Mouse (Mus musculus): ENCODE results near the gene Adh5. TPM values are rescaled to one million over a fixed set of nuclear protein-coding genes. Genes with fewer than 3 reads are reported as not detected.

Gene Adh5
- polyA plus RNA-seq, 1 experiment from 2014 or later: 215 TPM

- 80% methylated on average over 10 of the region's 10 CpGs for WGBS
Observed at GRCm38 (mm10) chr3:138452169-138452568, 9.3 kb downstream of the Adh5 start.

DNA sequence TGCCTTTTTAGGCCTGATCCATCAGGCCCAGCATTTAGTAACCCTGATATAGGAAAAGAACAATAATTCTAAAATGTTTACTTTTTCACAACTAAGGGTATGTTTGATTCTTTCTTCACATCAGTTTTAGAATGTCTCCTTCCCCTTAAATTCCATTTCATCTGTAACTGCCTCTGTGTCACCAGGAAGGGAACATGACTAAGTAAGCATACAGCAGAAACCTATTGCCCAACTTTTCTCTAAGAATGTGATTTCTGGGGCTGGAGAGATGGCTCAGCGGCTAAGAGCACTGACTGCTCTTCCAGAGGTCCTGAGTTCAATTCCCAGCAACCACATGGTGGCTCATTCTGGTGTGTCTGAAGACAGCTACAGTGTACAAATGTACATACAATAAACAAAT is 11.3 kb downstream of the Adh5 start:
- ATAC-seq (ENCODE audit: low read depth): no peak
- H3K9ac ChIP-seq (ENCODE audit: low read length): no peak overlapping the region
- H3K27ac ChIP-seq (ENCODE audit: low read length): no peak overlapping the region
- no peaks in the 10 kb centered on the region for H3K27me3 ChIP-seq (ENCODE audit: control insufficient read depth, insufficient read depth, low read depth, low read length)
- H3K4me2 ChIP-seq (ENCODE audit: low read depth, low read length): no peak overlapping the region
- H3K9me3 ChIP-seq (ENCODE audit: control insufficient read depth, low read length): no peaks in the 10 kb centered on the region
- H3K4me1 ChIP-seq (replicated peaks; ENCODE audit: control insufficient read depth, insufficient read depth, low read length): no peaks in the 10 kb centered on the region
- 90% methylated on average over 1 of the region's 1 CpGs for WGBS
- peaks cover 48% of the 10 kb centered on the region for H3K36me3 ChIP-seq (ENCODE audit: control insufficient read depth, insufficient read depth, low read length)
- H3K4me3 ChIP-seq (ENCODE audit: low read length): no peak overlapping the region

More at GRCm38 (mm10) chr3:138452169-138452568, 9.3 kb downstream of the Adh5 start:
- no peak for ATAC-seq (ENCODE audit: low read depth)
- no peaks in the 10 kb centered on the region for H3K27me3 ChIP-seq (ENCODE audit: control insufficient read depth, insufficient read depth, low read depth, low read length)
- H3K36me3 ChIP-seq (ENCODE audit: control insufficient read depth, insufficient read depth, low read length): peaks cover 50% of the 10 kb centered on the region
- no peaks in the 10 kb centered on the region for H3K4me1 ChIP-seq (replicated peaks; ENCODE audit: control insufficient read depth, insufficient read depth, low read length)
- no peaks in the 10 kb centered on the region for H3K9me3 ChIP-seq (ENCODE audit: control insufficient read depth, low read length)
- H3K4me2 ChIP-seq (ENCODE audit: low read depth, low read length): no peak overlapping the region
- no peak overlapping the region for H3K27ac ChIP-seq (ENCODE audit: low read length)
- H3K4me3 ChIP-seq (ENCODE audit: low read length): no peak overlapping the region
- no peak overlapping the region for H3K9ac ChIP-seq (ENCODE audit: low read length)

GRCm38 (mm10) chr3:138454711-138455435 is 12.0 kb downstream of the Adh5 start:
- no peak overlapping the region for H3K27ac ChIP-seq (ENCODE audit: low read length)
- ATAC-seq (ENCODE audit: low read depth): peak; percentile 41
- no peak overlapping the region for H3K4me3 ChIP-seq (ENCODE audit: low read length)
- H3K27me3 ChIP-seq (ENCODE audit: control insufficient read depth, insufficient read depth, low read depth, low read length): no peaks in the 10 kb centered on the region
- H3K9me3 ChIP-seq (ENCODE audit: control insufficient read depth, low read length): no peaks in the 10 kb centered on the region
- no peak overlapping the region for H3K9ac ChIP-seq (ENCODE audit: low read length)
- no peaks in the 10 kb centered on the region for H3K4me1 ChIP-seq (replicated peaks; ENCODE audit: control insufficient read depth, insufficient read depth, low read length)
- H3K36me3 ChIP-seq (ENCODE audit: control insufficient read depth, insufficient read depth, low read length): peaks cover 54% of the 10 kb centered on the region
- H3K4me2 ChIP-seq (ENCODE audit: low read depth, low read length): no peak overlapping the region
- WGBS: 84% methylated on average over 13 of the region's 13 CpGs

DNA sequence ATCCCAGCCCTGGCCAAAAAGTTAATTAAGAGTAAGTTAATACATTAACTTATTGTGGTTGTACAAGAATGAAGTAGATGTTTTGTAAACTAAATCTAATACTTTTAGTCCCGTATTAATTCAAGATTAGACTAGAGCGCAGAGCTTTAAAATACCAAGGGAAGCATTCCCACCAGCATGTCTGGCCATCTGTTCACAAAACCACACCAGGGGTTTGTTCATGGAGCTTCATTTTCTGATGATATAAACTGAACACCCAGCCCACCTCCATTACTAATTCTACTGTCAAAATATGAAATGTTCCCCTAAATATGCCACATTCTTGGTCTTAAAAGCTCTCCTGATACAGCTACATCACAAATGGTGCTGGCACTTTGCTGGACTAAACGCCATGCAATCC is 15.5 kb downstream of the Adh5 start:
- no peak overlapping the region for H3K27ac ChIP-seq (ENCODE audit: low read length)
- ATAC-seq (ENCODE audit: low read depth): no peak
- no peaks in the 10 kb centered on the region for H3K9me3 ChIP-seq (ENCODE audit: control insufficient read depth, low read length)
- no peak overlapping the region for H3K4me3 ChIP-seq (ENCODE audit: low read length)
- no peak overlapping the region for H3K4me2 ChIP-seq (ENCODE audit: low read depth, low read length)
- no peaks in the 10 kb centered on the region for H3K4me1 ChIP-seq (replicated peaks; ENCODE audit: control insufficient read depth, insufficient read depth, low read length)
- 94% methylated on average over 3 of the region's 3 CpGs for WGBS
- no peaks in the 10 kb centered on the region for H3K27me3 ChIP-seq (ENCODE audit: control insufficient read depth, insufficient read depth, low read depth, low read length)
- no peak overlapping the region for H3K9ac ChIP-seq (ENCODE audit: low read length)
- peaks cover 52% of the 10 kb centered on the region for H3K36me3 ChIP-seq (ENCODE audit: control insufficient read depth, insufficient read depth, low read length)

- ATAC-seq (ENCODE audit: low read depth): no peak
- Histone ChIP-seq H3K27ac (ENCODE audit: low read length) (no peak overlapping the region), H3K4me2 (ENCODE audit: low read depth, low read length) (no peak overlapping the region), H3K4me1 (replicated peaks; ENCODE audit: control insufficient read depth, insufficient read depth, low read length) (no peaks in the 10 kb centered on the region), H3K36me3 (ENCODE audit: control insufficient read depth, insufficient read depth, low read length) (peaks cover 53% of the 10 kb centered on the region), H3K9me3 (ENCODE audit: control insufficient read depth, low read length) (no peaks in the 10 kb centered on the region), H3K9ac (ENCODE audit: low read length) (no peak overlapping the region), H3K27me3 (ENCODE audit: control insufficient read depth, insufficient read depth, low read depth, low read length) (no peaks in the 10 kb centered on the region), H3K4me3 (ENCODE audit: low read length) (no peak overlapping the region)
- WGBS: 78% methylated on average over 13 of the region's 13 CpGs
Observed at GRCm38 (mm10) chr3:138460260-138460659, 17.4 kb downstream of the Adh5 start.

- no peak overlapping the region for H3K4me2 ChIP-seq (ENCODE audit: low read depth, low read length)
- H3K27me3 ChIP-seq (ENCODE audit: control insufficient read depth, insufficient read depth, low read depth, low read length): no peaks in the 10 kb centered on the region
- H3K36me3 ChIP-seq (ENCODE audit: control insufficient read depth, insufficient read depth, low read length): peaks cover 57% of the 10 kb centered on the region
- no peak overlapping the region for H3K27ac ChIP-seq (ENCODE audit: low read length)
- H3K9me3 ChIP-seq (ENCODE audit: control insufficient read depth, low read length): no peaks in the 10 kb centered on the region
- no peak for ATAC-seq (ENCODE audit: low read depth)
- no peak overlapping the region for H3K9ac ChIP-seq (ENCODE audit: low read length)
- H3K4me1 ChIP-seq (replicated peaks; ENCODE audit: control insufficient read depth, insufficient read depth, low read length): no peaks in the 10 kb centered on the region
- H3K4me3 ChIP-seq (ENCODE audit: low read length): no peak overlapping the region
- WGBS: 87% methylated on average over 3 of the region's 3 CpGs
Observed at GRCm38 (mm10) chr3:138461832-138462231, 18.9 kb downstream of the Adh5 start.

DNA sequence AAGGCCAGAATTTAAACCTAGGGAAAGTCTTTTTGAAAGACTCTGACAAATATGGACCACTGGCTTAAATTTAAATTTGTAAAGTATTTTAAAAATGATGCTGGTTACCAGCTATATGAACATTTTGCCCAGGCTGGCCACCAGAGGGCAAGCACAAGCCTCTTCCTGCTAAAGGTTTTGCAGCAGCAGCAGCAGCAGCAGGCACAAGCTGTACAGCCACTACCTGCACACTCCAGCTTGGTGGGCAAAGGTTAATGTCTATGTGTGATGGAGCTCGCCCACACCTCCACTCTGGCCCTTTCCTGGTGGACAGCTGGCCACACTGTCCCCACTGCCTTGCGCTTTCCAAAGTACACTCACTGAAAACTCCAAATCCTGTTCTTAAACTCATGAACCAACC is 20.2 kb downstream of the Adh5 start:
- no peak overlapping the region for H3K4me2 ChIP-seq (ENCODE audit: low read depth, low read length)
- WGBS: 74% methylated on average over 2 of the region's 2 CpGs
- H3K36me3 ChIP-seq (ENCODE audit: control insufficient read depth, insufficient read depth, low read length): peaks cover 52% of the 10 kb centered on the region
- H3K9ac ChIP-seq (ENCODE audit: low read length): no peak overlapping the region
- no peak overlapping the region for H3K27ac ChIP-seq (ENCODE audit: low read length)
- H3K4me1 ChIP-seq (replicated peaks; ENCODE audit: control insufficient read depth, insufficient read depth, low read length): no peaks in the 10 kb centered on the region
- H3K27me3 ChIP-seq (ENCODE audit: control insufficient read depth, insufficient read depth, low read depth, low read length): no peaks in the 10 kb centered on the region
- no peaks in the 10 kb centered on the region for H3K9me3 ChIP-seq (ENCODE audit: control insufficient read depth, low read length)
- H3K4me3 ChIP-seq (ENCODE audit: low read length): no peak overlapping the region
- ATAC-seq (ENCODE audit: low read depth): peak; percentile 52; the same call in 1 of the 2 replicates

- no peak for ATAC-seq (ENCODE audit: low read depth)
- Histone ChIP-seq H3K4me3 (ENCODE audit: low read length) (no peak overlapping the region), H3K36me3 (ENCODE audit: control insufficient read depth, insufficient read depth, low read length) (peaks cover 54% of the 10 kb centered on the region), H3K4me1 (replicated peaks; ENCODE audit: control insufficient read depth, insufficient read depth, low read length) (no peaks in the 10 kb centered on the region), H3K9me3 (ENCODE audit: control insufficient read depth, low read length) (no peaks in the 10 kb centered on the region), H3K27ac (ENCODE audit: low read length) (no peak overlapping the region), H3K4me2 (ENCODE audit: low read depth, low read length) (no peak overlapping the region), H3K27me3 (ENCODE audit: control insufficient read depth, insufficient read depth, low read depth, low read length) (no peaks in the 10 kb centered on the region), H3K9ac (ENCODE audit: low read length) (no peak overlapping the region)
- 72% methylated on average over 6 of the region's 6 CpGs for WGBS
Observed at GRCm38 (mm10) chr3:138463807-138464206, 20.9 kb downstream of the Adh5 start.

- Histone ChIP-seq H3K27me3 (ENCODE audit: control insufficient read depth, insufficient read depth, low read depth, low read length) (no peaks in the 10 kb centered on the region), H3K9me3 (ENCODE audit: control insufficient read depth, low read length) (no peaks in the 10 kb centered on the region), H3K27ac (ENCODE audit: low read length) (no peak overlapping the region), H3K4me2 (ENCODE audit: low read depth, low read length) (no peak overlapping the region), H3K36me3 (ENCODE audit: control insufficient read depth, insufficient read depth, low read length) (peaks cover 50% of the 10 kb centered on the region), H3K9ac (ENCODE audit: low read length) (no peak overlapping the region), H3K4me1 (replicated peaks; ENCODE audit: control insufficient read depth, insufficient read depth, low read length) (no peaks in the 10 kb centered on the region), H3K4me3 (ENCODE audit: low read length) (no peak overlapping the region)
- 58% methylated on average over 16 of the region's 16 CpGs for WGBS
- 0 out of 2 replicates have a peak, but pooled peaks have one; percentile 23 for ATAC-seq (ENCODE audit: low read depth)
Observed at GRCm38 (mm10) chr3:138464573-138465147, 21.8 kb downstream of the Adh5 start.

Data from lung, embryonic 16.5 days (tissue).